Mouse (Mus musculus) spleen, adult 12 weeks (tissue): ENCODE results near the gene Hyal1.
A peak's percentile ranks its signal among the peaks of the same experiment; 100 is the strongest.

Source experiments
- DNase-seq: peaks from one replicate; pipeline ENCODE4 v3.0.0; 2022; ENCODE audit warnings: low spot score

Gene Hyal1

GRCm38 (mm10) chr9:107576357-107577107 is at the start of gene Hyal1:
TSS of gene Hyal1 (plus strand) at chr9:107576927.
- DNase-seq: peak; percentile 64

GRCm38 (mm10) chr9:107533791-107534407 is 42.8 kb upstream of the Hyal1 start, which contains the start of gene Tmem115:
TSS of gene Tmem115 (plus strand) at chr9:107533945.
- DNase-seq: peak; percentile 78

GRCm38 (mm10) chr9:107534408-107535202 is 42.1 kb upstream of the Hyal1 start:
- peak; percentile 24 for DNase-seq

GRCm38 (mm10) chr9:107538231-107538630 is 38.5 kb upstream of the Hyal1 start:
- no peak for DNase-seq

GRCm38 (mm10) chr9:107538711-107539110 is 38.0 kb upstream of the Hyal1 start:
- no peak for DNase-seq

- DNase-seq: no peak
Observed at GRCm38 (mm10) chr9:107539940-107540339, 36.8 kb upstream of the Hyal1 start.

GRCm38 (mm10) chr9:107540420-107540819 is 36.3 kb upstream of the Hyal1 start:
- DNase-seq: no peak

- DNase-seq: no peak
Observed at GRCm38 (mm10) chr9:107541005-107541404, 35.7 kb upstream of the Hyal1 start.

- DNase-seq: peak; percentile 81
Observed at GRCm38 (mm10) chr9:107541474-107542351, 35.0 kb upstream of the Hyal1 start, which contains the start of the genes Cyb561d2 and Nprl2. TSS of gene Cyb561d2 (minus strand) at chr9:107542193. TSS of gene Nprl2 (plus strand) at chr9:107542226.

GRCm38 (mm10) chr9:107542352-107542686 is 34.4 kb upstream of the Hyal1 start:
- DNase-seq: no peak

- DNase-seq: no peak
Observed at GRCm38 (mm10) chr9:107542721-107543120, 34.0 kb upstream of the Hyal1 start.

GRCm38 (mm10) chr9:107543299-107543698 is 33.4 kb upstream of the Hyal1 start:
- no peak for DNase-seq

- DNase-seq: no peak
Observed at GRCm38 (mm10) chr9:107544196-107544700, 32.5 kb upstream of the Hyal1 start.

- DNase-seq: no peak
Observed at GRCm38 (mm10) chr9:107544729-107545128, 32.0 kb upstream of the Hyal1 start.

- no peak for DNase-seq
Observed at GRCm38 (mm10) chr9:107545199-107545598, 31.5 kb upstream of the Hyal1 start.

- DNase-seq: peak; percentile 69
Observed at GRCm38 (mm10) chr9:107545602-107546001, 31.1 kb upstream of the Hyal1 start.

- peak; percentile 69 for DNase-seq
Observed at GRCm38 (mm10) chr9:107547026-107547425, 29.7 kb upstream of the Hyal1 start, which contains the start of gene Zmynd10. TSS of gene Zmynd10 (plus strand) at chr9:107547298.

- DNase-seq: no peak
Observed at GRCm38 (mm10) chr9:107547957-107548356, 28.8 kb upstream of the Hyal1 start.

GRCm38 (mm10) chr9:107548820-107549219 is 27.9 kb upstream of the Hyal1 start:
- DNase-seq: no peak

GRCm38 (mm10) chr9:107549297-107550074 is 27.2 kb upstream of the Hyal1 start:
- DNase-seq: no peak
